Mouse (Mus musculus): ENCODE data around the gene Tmem238l.

Gene Tmem238l

GRCm38 (mm10) chr11:66975606-66976330 lies 19.3 kb downstream of the Tmem238l start:
- DNase-seq (ENCODE audit: low spot score in 2 of 2) = no peak

- DNase-seq (ENCODE audit: low spot score in 2 of 2) = no peak
These were observed 25.1 kb downstream of the Tmem238l start for GRCm38 (mm10) chr11:66981336-66982115.

GRCm38 (mm10) chr11:66982794-66983193 lies 26.4 kb downstream of the Tmem238l start:
- peak; percentile 18 to 34 for DNase-seq (ENCODE audit: low spot score in 2 of 2)

- DNase-seq (ENCODE audit: low spot score in 2 of 2) = no peak
These were observed 27.2 kb downstream of the Tmem238l start for GRCm38 (mm10) chr11:66983422-66984164.

- DNase-seq (ENCODE audit: low spot score in 2 of 2) = peak; percentile 51 to 57
These were observed 28.0 kb downstream of the Tmem238l start for GRCm38 (mm10) chr11:66984165-66985135.

- no peak for DNase-seq (ENCODE audit: low spot score in 2 of 2)
These were observed 28.8 kb downstream of the Tmem238l start for GRCm38 (mm10) chr11:66985136-66985702.

- no peak for DNase-seq (ENCODE audit: low spot score in 2 of 2)
These were observed 35.7 kb downstream of the Tmem238l start for GRCm38 (mm10) chr11:66992150-66992549.

- no peak for DNase-seq (ENCODE audit: low spot score in 2 of 2)
These were observed 37.2 kb downstream of the Tmem238l start for GRCm38 (mm10) chr11:66993674-66994073.

- DNase-seq (ENCODE audit: low spot score in 2 of 2) = no peak
These were observed 40.0 kb downstream of the Tmem238l start for GRCm38 (mm10) chr11:66996446-66996845.

GRCm38 (mm10) chr11:66998467-66999403 lies 42.3 kb downstream of the Tmem238l start:
- no peak for DNase-seq (ENCODE audit: low spot score in 2 of 2)

GRCm38 (mm10) chr11:67000671-67001070 lies 44.2 kb downstream of the Tmem238l start:
- no peak for DNase-seq (ENCODE audit: low spot score in 2 of 2)

GRCm38 (mm10) chr11:67001717-67002116 lies 45.3 kb downstream of the Tmem238l start:
- no peak for DNase-seq (ENCODE audit: low spot score in 2 of 2)

GRCm38 (mm10) chr11:67002911-67003310 lies 46.5 kb downstream of the Tmem238l start:
- DNase-seq (ENCODE audit: low spot score in 2 of 2) = no peak

- DNase-seq (ENCODE audit: low spot score in 2 of 2) = no peak
These were observed 51.5 kb downstream of the Tmem238l start for GRCm38 (mm10) chr11:67007961-67008360.

GRCm38 (mm10) chr11:67008528-67008927 lies 52.1 kb downstream of the Tmem238l start:
- no peak for DNase-seq (ENCODE audit: low spot score in 2 of 2)

GRCm38 (mm10) chr11:67010430-67010829 lies 54.0 kb downstream of the Tmem238l start:
- no peak for DNase-seq (ENCODE audit: low spot score in 2 of 2)

GRCm38 (mm10) chr11:67011635-67012034 lies 55.2 kb downstream of the Tmem238l start:
- no peak for DNase-seq (ENCODE audit: low spot score in 2 of 2)
